Mouse (Mus musculus): ENCODE results near the gene Tlk1. TPM values are rescaled to one million over a fixed set of nuclear protein-coding genes. Genes with fewer than 3 reads are reported as not detected.

Gene Tlk1
- polyA plus RNA-seq (2014; fragmentation: Illumina TruSeq; extraction: RNeasy Lipid Tissue Mini Kit (QIAGEN cat#74804); ENCODE audit: low read depth, low replicate concordance) = 57.8 TPM

DNA sequence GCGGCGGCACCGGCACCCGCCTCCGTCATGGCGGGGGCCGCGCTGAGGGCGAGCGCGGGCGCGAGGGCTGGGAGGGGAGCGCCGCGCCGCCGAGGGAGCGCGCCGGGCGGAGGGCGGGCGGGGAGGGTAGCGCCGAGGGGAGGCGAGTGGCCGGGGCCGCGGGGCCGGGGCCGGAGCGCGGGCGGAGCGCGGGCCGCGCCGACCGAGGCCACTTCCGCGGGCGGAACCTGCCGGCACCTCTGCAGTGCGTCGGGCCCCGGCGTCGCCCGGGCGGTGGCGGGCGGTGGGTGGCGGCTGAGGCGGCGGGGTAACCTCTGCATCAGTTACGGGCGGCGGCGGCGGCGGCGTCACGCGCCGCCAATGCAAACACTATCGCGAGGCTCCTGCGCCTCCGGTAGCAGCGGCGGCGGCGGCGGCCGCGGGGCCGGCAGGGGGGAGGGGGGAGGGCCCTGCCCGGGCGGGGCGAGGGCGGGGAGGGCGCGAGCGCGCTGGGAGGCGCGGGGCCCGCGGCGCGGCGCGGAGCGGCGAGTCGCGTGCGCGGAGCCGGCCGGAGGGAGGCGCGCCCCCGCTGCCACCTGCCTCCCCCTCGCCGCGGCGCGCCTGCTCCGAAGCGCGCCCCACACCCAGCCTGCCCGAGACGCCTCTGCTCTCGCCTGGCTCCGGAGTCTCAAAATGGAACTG lies at the start of gene Tlk1:
Gene Tlk1, minus strand, starts transcription at position 358 of the 681 bp plus-strand sequence.

Other genes with a start within 250 kb of the Tlk1 start
- 115 TPM for gene Gorasp2, start 164.2 kb downstream of the Tlk1 start, polyA plus RNA-seq (2014; fragmentation: Illumina TruSeq; extraction: RNeasy Lipid Tissue Mini Kit (QIAGEN cat#74804); ENCODE audit: low read depth, low replicate concordance)
- gene Gm26558, start 163.6 kb downstream of the Tlk1 start, polyA plus RNA-seq (2014; fragmentation: Illumina TruSeq; extraction: RNeasy Lipid Tissue Mini Kit (QIAGEN cat#74804); ENCODE audit: low read depth, low replicate concordance) = not detected
- gene Dcaf17, start 229.6 kb upstream of the Tlk1 start, polyA plus RNA-seq (2014; fragmentation: Illumina TruSeq; extraction: RNeasy Lipid Tissue Mini Kit (QIAGEN cat#74804); ENCODE audit: low read depth, low replicate concordance) = 34.1 TPM
- gene Mettl8, start 229.9 kb upstream of the Tlk1 start, polyA plus RNA-seq (2014; fragmentation: Illumina TruSeq; extraction: RNeasy Lipid Tissue Mini Kit (QIAGEN cat#74804); ENCODE audit: low read depth, low replicate concordance) = 7.8 TPM